Mouse (Mus musculus) liver, adult 2 months (tissue): ENCODE data around the gene C8g. TPM values are rescaled to one million over a fixed set of nuclear protein-coding genes. Genes with fewer than 3 reads are reported as not detected.

Source experiments
- DNase-seq: peaks from one replicate; pipeline ENCODE4 v3.0.0-alpha.2; 2011; ENCODE audit warnings: low read depth, low spot score; ENCODE audit errors: extremely low read depth
- H3K27ac ChIP-seq: fragments of 200-500 bp; replicated peaks from 2 replicates; pipeline ENCODE4 v1.5.1; 2012; ENCODE audit warnings: low read depth, mild to moderate bottlenecking, control low read depth, inconsistent platforms, low read length; ENCODE audit not compliant: insufficient read depth
- H3K27me3 ChIP-seq: fragments of 200-500 bp; 2 replicates; pipeline ENCODE4 v1.6.1; 2012; ENCODE audit warnings: mild to moderate bottlenecking, moderate library complexity, low read length, inconsistent platforms; ENCODE audit not compliant: control insufficient read depth, insufficient read depth
- H3K36me3 ChIP-seq: fragments of 200-500 bp; 2 replicates; pipeline ENCODE4 v1.6.1; 2012; ENCODE audit warnings: low read length, inconsistent platforms; ENCODE audit not compliant: control insufficient read depth, insufficient read depth
- H3K4me1 ChIP-seq: fragments of 200-500 bp; 2 replicates; pipeline ENCODE4 v1.6.1; 2011; ENCODE audit warnings: low read length; ENCODE audit not compliant: control insufficient read depth, insufficient read depth
- H3K4me3 ChIP-seq: fragments of 200-500 bp; 2 replicates; pipeline ENCODE4 v1.5.1; 2011; ENCODE audit warnings: low read depth, mild to moderate bottlenecking, control low read depth, low read length, moderate library complexity; ENCODE audit not compliant: insufficient read depth
- H3K79me2 ChIP-seq: fragments of 200-500 bp; 2 replicates; pipeline ENCODE4 v1.6.1; 2012; ENCODE audit warnings: inconsistent platforms, mild to moderate bottlenecking, low read length, moderate library complexity; ENCODE audit not compliant: control insufficient read depth, insufficient read depth
- H3K9ac ChIP-seq: fragments of 200-500 bp; 2 replicates; pipeline ENCODE4 v1.6.1; 2012; ENCODE audit warnings: low read depth, mild to moderate bottlenecking, control low read depth, inconsistent platforms, low read length
- CTCF ChIP-seq: fragments of 200-500 bp; IDR thresholded peaks from 2 replicates; pipeline ENCODE4 v1.5.1; 2011; ENCODE audit warnings: low read depth, low read length, control low read depth
- POLR2A ChIP-seq: fragments of 200-500 bp; IDR thresholded peaks from 2 replicates; pipeline ENCODE4 v1.6.1; 2011; ENCODE audit warnings: low read length, control low read depth; ENCODE audit not compliant: insufficient read depth; ENCODE audit errors: extremely low read depth
- WGBS: fragments of 180-500 bp; shearing (Covaris S2); methylation state at CpG from one replicate; pipeline ENCODE4 v1.1.7; 2018; 5-methylcytosine and 5-hydroxymethylcytosine counted together
- polyA plus RNA-seq: library from polyadenylated mRNA; depleted of rRNA; stranded (reverse); fragments of >200 nt; gene quantifications from 2 replicates; pipeline ENCODE4 v1.2.3, GENCODE M21; 2012; rRNA removed
- total RNA-seq: library from RNA; depleted of rRNA; stranded (reverse); fragments of >200 nt; gene quantifications from 2 replicates; pipeline ENCODE4 v1.2.3, GENCODE M21; 2014; rRNA removed

C8g gene
- 589 and 721 TPM in 2 replicates for total RNA-seq
- 881 and 939 TPM in 2 replicates for polyA plus RNA-seq

GRCm38 (mm10) chr2:25501593-25502486 is at the start of gene C8g:
Gene C8g, minus strand, starts transcription at chr2:25501719.
- no peaks in the 10 kb centered on the region for H3K36me3 ChIP-seq
- H3K4me3 ChIP-seq, result peak within 1 kb of the TSS; percentile 89
- TF ChIP-seq POLR2A, result no peak
- no peak for TF ChIP-seq CTCF
- H3K4me1 ChIP-seq, result peaks cover 17% of the 10 kb centered on the region
- H3K27ac ChIP-seq, result peak within 1 kb of the TSS; percentile 81
- peak within 1 kb of the TSS; percentile 96 for H3K9ac ChIP-seq
- no peak for DNase-seq
- WGBS, result 73% methylated on average over 20 of the region's 20 CpGs
- peaks cover 10% of the 10 kb centered on the region for H3K79me2 ChIP-seq
- H3K27me3 ChIP-seq, result no peaks in the 10 kb centered on the region

DNA sequence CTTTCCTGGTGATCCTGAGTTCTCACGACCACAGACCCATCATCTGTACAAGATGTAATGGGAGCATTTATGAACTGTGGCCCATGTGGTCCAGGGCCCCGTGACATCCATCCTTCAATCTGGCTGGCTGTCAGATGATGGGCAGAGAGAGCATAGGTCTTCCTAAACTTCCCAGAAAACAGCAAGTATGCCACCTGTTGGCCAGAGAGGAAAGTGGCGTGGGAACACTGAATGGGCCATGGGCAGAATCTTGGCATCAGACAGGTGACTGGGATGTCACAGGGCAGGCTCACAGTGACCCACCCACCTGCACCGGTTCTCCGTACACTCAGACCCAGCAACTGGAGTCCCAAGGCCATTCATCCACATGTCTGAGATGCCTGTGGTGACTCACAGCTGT is 49.7 kb upstream of the C8g start:
- no peaks in the 10 kb centered on the region for H3K36me3 ChIP-seq
- no peak for TF ChIP-seq POLR2A
- peak; percentile 81 for TF ChIP-seq CTCF
- peak; percentile 63 for DNase-seq
- no peak overlapping the region for H3K27ac ChIP-seq
- peaks cover 2% of the 10 kb centered on the region for H3K79me2 ChIP-seq
- 28% methylated on average over 5 of the region's 5 CpGs for WGBS
- H3K4me1 ChIP-seq, result no peaks in the 10 kb centered on the region
- no peak overlapping the region for H3K9ac ChIP-seq
- no peaks in the 10 kb centered on the region for H3K27me3 ChIP-seq
- no peak overlapping the region for H3K4me3 ChIP-seq

GRCm38 (mm10) chr2:25549021-25549991 is 47.8 kb upstream of the C8g start:
- WGBS, result 77% methylated on average over 9 of the region's 9 CpGs
- DNase-seq, result no peak
- Histone ChIP-seq H3K9ac (no peak overlapping the region), H3K27me3 (no peaks in the 10 kb centered on the region), H3K4me3 (no peak overlapping the region), H3K4me1 (peaks cover 5% of the 10 kb centered on the region), H3K79me2 (peaks cover 19% of the 10 kb centered on the region), H3K27ac (no peak overlapping the region), H3K36me3 (no peaks in the 10 kb centered on the region)
- TF ChIP-seq CTCF (no peak), POLR2A (no peak)

DNA sequence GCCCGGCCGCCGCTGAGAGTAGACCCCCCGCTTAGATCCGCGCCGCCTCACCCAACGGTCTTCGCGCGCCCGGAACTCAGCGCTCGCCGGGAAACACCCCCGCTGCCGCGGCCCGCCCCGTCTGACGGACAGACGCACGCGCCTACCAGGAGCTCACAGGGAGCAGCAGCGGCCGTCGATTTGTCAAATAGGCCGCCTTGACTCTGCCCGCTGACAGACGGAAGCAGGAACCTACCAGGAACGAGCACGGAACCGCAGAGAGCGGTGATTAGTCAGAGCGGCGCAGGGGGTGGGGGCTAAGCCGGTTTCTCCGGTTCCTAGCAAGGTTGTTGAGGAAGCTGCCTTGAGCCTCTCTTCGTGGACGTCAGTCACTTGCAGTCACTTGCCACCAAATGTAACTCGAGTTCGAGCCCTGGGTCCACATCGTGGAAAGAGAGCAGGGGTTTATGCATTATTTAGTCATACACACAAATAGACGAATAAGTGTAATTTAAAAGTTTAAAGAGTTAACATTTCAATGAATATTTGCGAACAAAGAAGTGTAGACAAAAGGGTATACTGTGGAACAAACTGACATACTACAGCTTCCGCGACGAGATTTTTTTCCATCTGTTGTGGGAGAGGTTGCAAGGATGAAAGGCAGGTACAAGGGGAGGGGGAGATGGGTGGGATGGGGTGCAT is 45.4 kb upstream of the C8g start, which contains the start of gene Traf2:
Gene Traf2 (minus strand): TSS at position 130 of the 681 bp plus-strand sequence.
- H3K27me3 ChIP-seq, result no peaks in the 10 kb centered on the region
- peak; percentile 52; the same call in 1 of the 2 replicates for TF ChIP-seq POLR2A
- no peak for TF ChIP-seq CTCF
- H3K79me2 ChIP-seq, result peaks cover 24% of the 10 kb centered on the region
- peak within 1 kb of the TSS; percentile 80 for H3K9ac ChIP-seq
- H3K27ac ChIP-seq, result peak within 1 kb of the TSS; percentile 80
- peak; percentile 94 for DNase-seq
- 2% methylated on average over 48 of the region's 48 CpGs for WGBS
- H3K36me3 ChIP-seq, result no peaks in the 10 kb centered on the region
- peaks cover 5% of the 10 kb centered on the region for H3K4me1 ChIP-seq
- peak within 1 kb of the TSS; percentile 68 for H3K4me3 ChIP-seq

DNA sequence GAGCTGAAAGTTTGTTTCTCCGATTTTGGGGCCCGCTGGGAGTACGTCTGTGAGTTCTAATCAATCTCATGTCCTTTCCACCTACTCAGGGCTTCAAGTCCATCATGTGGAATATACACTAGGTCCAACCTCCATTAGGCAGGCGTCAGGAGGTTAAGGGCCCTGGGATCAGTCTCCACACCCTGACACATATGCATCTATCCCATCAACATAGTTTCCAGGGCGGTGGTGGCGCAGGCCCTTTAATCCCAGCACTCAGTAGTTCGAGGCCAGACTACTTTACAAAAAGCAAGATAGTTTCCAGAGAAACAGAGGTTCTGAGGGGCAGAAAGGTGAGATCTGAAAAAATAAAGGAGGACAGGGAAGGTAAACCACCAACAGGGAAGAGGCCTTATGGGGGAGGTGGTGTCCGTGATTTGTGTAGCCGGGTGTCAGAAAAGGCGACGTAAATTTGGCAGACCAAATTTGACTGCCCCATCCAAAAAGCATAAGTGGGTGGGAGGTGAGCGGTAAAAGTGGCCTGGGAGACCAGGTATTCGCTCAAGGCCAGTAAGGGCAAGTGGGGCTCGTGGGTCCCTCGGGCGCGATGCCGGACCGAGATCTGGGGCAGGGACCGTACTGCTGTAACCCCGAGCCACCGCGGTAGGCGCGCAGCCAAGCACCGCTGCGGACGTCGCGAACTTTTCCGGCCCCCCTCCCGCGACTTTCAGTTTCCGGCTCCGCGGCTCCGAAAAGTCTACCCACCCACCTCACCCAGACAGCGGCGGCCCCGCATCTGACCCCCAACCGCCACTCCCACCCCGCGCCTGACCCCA is 44.7 kb upstream of the C8g start:
- DNase-seq, result peak; percentile 52
- Histone ChIP-seq H3K27ac (peak overlapping the region; percentile 80), H3K4me1 (peaks cover 5% of the 10 kb centered on the region), H3K36me3 (no peaks in the 10 kb centered on the region), H3K9ac (peak overlapping the region; percentile 80), H3K4me3 (peak overlapping the region; percentile 68), H3K27me3 (no peaks in the 10 kb centered on the region), H3K79me2 (peaks cover 24% of the 10 kb centered on the region)
- 2% methylated on average over 43 of the region's 43 CpGs for WGBS
- TF ChIP-seq POLR2A (no peak), CTCF (no peak)
